24 mouse cellular contexts compared by ENCODE assay signal in the genomic region with DNA sequence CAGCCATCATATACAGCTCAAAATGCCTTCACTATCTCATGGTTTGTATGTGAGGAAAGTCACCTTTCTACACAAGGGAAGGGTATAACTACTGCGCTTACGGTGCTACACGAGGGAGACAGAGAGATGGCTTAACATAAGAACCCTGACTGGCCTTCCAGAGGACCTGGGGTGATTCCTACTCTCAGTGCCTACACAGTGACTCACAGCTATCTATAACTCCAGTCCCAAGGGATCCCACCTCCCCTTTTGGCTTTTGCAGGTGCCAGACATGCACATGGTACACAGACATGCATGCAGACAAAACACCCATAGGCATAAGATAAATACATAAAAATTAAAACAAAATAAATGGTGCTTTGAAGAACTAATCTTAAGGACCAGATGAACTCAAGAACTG. TPM values are rescaled to one million over a fixed set of nuclear protein-coding genes. Genes with fewer than 3 reads are reported as not detected.
A peak's percentile ranks its signal among the peaks of the same experiment; 100 is the strongest.
DNase-seq lines count a peak whose midpoint lies in the region; ATAC-seq lines count a peak whose summit lies in the region.
"Had no signal": no experiment of that assay in that cellular context is flagged by ENCODE, and none has a peak within 500 bp of the region (broad histone marks: within the 10 kb centered on the region; RNA-seq: fewer than 3 reads in every experiment).

No protein-coding gene starts in this region.

- no peak overlapping the region for H3K9ac ChIP-seq in forebrain, embryonic 12.5 days
- H3K9ac ChIP-seq in forebrain, embryonic 14.5 days (ENCODE audit: low read length), result no peak overlapping the region
- H3K9ac ChIP-seq: embryonic facial prominence, embryonic 12.5 days; embryonic facial prominence, embryonic 15.5 days; forebrain, postnatal 0 days; heart, embryonic 13.5 days; hindbrain, embryonic 12.5 days; hindbrain, embryonic 15.5 days had no signal

- H3K4me3 ChIP-seq in forebrain, embryonic 12.5 days (replicated peaks), result no peak overlapping the region
- H3K4me3 ChIP-seq in forebrain, embryonic 14.5 days (ENCODE audit: low read depth, low read length), result no peak overlapping the region
- H3K4me3 ChIP-seq: embryonic facial prominence, embryonic 12.5 days; embryonic facial prominence, embryonic 15.5 days; gastrocnemius, adult 2 months; heart, embryonic 13.5 days; hindbrain, embryonic 12.5 days; hindbrain, embryonic 15.5 days had no signal

- no peak for ATAC-seq in forebrain, embryonic 12.5 days (ENCODE audit: low FRiP score)
- ATAC-seq in forebrain, embryonic 14.5 days, result no peak
- ATAC-seq: forebrain, postnatal 0 days; intestine, postnatal 0 days had no signal

- DNase-seq in forebrain, embryonic 14.5 days (ENCODE audit: low spot score), result no peak
- DNase-seq in heart, adult 11 months, result peak; percentile 66
- no peak for DNase-seq in heart, postnatal 4 days
- DNase-seq in 3T3-L1 (ENCODE audit: low read depth, low spot score), result peak; percentile 51
- DNase-seq in c-Kit-positive CD71-positive TER-119-positive erythroid progenitor cells, embryonic 14.5 days (ENCODE audit: low spot score), result no peak
- DNase-seq: adrenal gland, adult 2 months; adrenal gland, postnatal 14 days; B cell, adult 2 months; cerebellum, adult 18-20 months; cerebellum, adult 9-10 months; cerebellum, postnatal 14 days; forebrain, postnatal 0 days; gastrocnemius, adult 2 months; gastrocnemius, postnatal 14 days; heart, adult 18-20 months; heart, postnatal 10 days; kidney, adult 2 months had no signal

- H3K4me1 ChIP-seq in forebrain, embryonic 12.5 days, result peaks cover 29% of the 10 kb centered on the region
- peaks cover 26% of the 10 kb centered on the region for H3K4me1 ChIP-seq in forebrain, embryonic 14.5 days (ENCODE audit: control insufficient read depth, insufficient read depth, low read length)

- H3K4me2 ChIP-seq in forebrain, embryonic 12.5 days, result no peak overlapping the region
- H3K4me2 ChIP-seq in forebrain, embryonic 14.5 days (ENCODE audit: low read length), result no peak overlapping the region
- H3K4me2 ChIP-seq: embryonic facial prominence, embryonic 12.5 days; embryonic facial prominence, embryonic 15.5 days; heart, embryonic 13.5 days; hindbrain, embryonic 12.5 days; hindbrain, embryonic 15.5 days had no signal

- no peaks in the 10 kb centered on the region for H3K9me3 ChIP-seq in forebrain, embryonic 12.5 days
- H3K9me3 ChIP-seq in forebrain, embryonic 14.5 days (replicated peaks; ENCODE audit: control insufficient read depth, low read length), result no peaks in the 10 kb centered on the region
- H3K9me3 ChIP-seq: embryonic facial prominence, embryonic 12.5 days; embryonic facial prominence, embryonic 15.5 days; heart, embryonic 13.5 days; hindbrain, embryonic 12.5 days; hindbrain, embryonic 15.5 days had no signal

- peaks cover 14% of the 10 kb centered on the region for H3K36me3 ChIP-seq in forebrain, embryonic 12.5 days (replicated peaks)
- H3K36me3 ChIP-seq in forebrain, embryonic 14.5 days (ENCODE audit: control insufficient read depth, insufficient read depth, low read length), result peaks cover 8% of the 10 kb centered on the region
- H3K36me3 ChIP-seq: embryonic facial prominence, embryonic 12.5 days; hindbrain, embryonic 15.5 days had no signal

- H3K27me3 ChIP-seq in forebrain, embryonic 12.5 days, result no peaks in the 10 kb centered on the region
- no peaks in the 10 kb centered on the region for H3K27me3 ChIP-seq in forebrain, embryonic 14.5 days (replicated peaks; ENCODE audit: control insufficient read depth, insufficient read depth, low read length)
- H3K27me3 ChIP-seq: embryonic facial prominence, embryonic 12.5 days; embryonic facial prominence, embryonic 15.5 days; heart, embryonic 13.5 days; hindbrain, embryonic 12.5 days; hindbrain, embryonic 15.5 days had no signal

- H3K27ac ChIP-seq in forebrain, embryonic 12.5 days, result peak overlapping the region; percentile 63; the same call in 1 of the 2 replicates
- no peak overlapping the region for H3K27ac ChIP-seq in forebrain, embryonic 14.5 days (ENCODE audit: low read depth, low read length)
- H3K27ac ChIP-seq: embryonic facial prominence, embryonic 12.5 days had no signal

- 88% methylated on average over 3 of the region's 3 CpGs for WGBS in forebrain, embryonic 12.5 days
- 88% methylated on average over 3 of the region's 3 CpGs for WGBS in forebrain, embryonic 14.5 days

RNA-seq across cellular contexts. Expression of a gene that starts 35.6 kb away (rescaled TPM):
- polyA plus RNA-seq in forebrain, embryonic 12.5 days (2016; fragmentation: Nextera tagmentation; extraction: Ambion mirVana), result 52.3 and 55.8 TPM in 2 replicates
- polyA plus RNA-seq in forebrain, embryonic 14.5 days (2014; fragmentation: Nextera tagmentation; extraction: Ambion mirVana), result 38.2 and 46.2 TPM in 2 replicates
- 10 to 100 TPM; 62.4 to 65.1 TPM for total RNA-seq in heart, postnatal 4 days (2021)

Comparison
In these comparisons a context has a peak if more than half of its experiments do, and no peak if none do; other contexts are left out.
1. DNase-seq: peak in heart, adult 11 months (single experiment) and 3T3-L1 (single experiment); none in forebrain, embryonic 14.5 days (single experiment), heart, postnatal 4 days (single experiment) and c-Kit-positive CD71-positive TER-119-positive erythroid progenitor cells, embryonic 14.5 days (single experiment).